Mouse (Mus musculus): ENCODE measurements at regions not wholly inside any gene's neighbourhood (a gene's known extent, or its start where the extent isn't known, plus 50 kb on each side); places are given as distances from the start of the nearest gene placed in this dataset.

- TF ChIP-seq CTCF (IDR thresholded peaks at IDR 0.05; ENCODE audit: insufficient read depth, low read depth, low read length): no peak
- TF ChIP-seq POLR2A (IDR thresholded peaks at IDR 0.05; ENCODE audit: insufficient read depth, low read depth, low read length): no peak
These were observed 229.6 kb downstream of the Qdpr start for GRCm38 (mm10) chr5:45220272-45220916.

Measured in olfactory bulb, adult 2 months (tissue).